ENCODE assay signal across 8 mouse cellular contexts in the genomic region with DNA sequence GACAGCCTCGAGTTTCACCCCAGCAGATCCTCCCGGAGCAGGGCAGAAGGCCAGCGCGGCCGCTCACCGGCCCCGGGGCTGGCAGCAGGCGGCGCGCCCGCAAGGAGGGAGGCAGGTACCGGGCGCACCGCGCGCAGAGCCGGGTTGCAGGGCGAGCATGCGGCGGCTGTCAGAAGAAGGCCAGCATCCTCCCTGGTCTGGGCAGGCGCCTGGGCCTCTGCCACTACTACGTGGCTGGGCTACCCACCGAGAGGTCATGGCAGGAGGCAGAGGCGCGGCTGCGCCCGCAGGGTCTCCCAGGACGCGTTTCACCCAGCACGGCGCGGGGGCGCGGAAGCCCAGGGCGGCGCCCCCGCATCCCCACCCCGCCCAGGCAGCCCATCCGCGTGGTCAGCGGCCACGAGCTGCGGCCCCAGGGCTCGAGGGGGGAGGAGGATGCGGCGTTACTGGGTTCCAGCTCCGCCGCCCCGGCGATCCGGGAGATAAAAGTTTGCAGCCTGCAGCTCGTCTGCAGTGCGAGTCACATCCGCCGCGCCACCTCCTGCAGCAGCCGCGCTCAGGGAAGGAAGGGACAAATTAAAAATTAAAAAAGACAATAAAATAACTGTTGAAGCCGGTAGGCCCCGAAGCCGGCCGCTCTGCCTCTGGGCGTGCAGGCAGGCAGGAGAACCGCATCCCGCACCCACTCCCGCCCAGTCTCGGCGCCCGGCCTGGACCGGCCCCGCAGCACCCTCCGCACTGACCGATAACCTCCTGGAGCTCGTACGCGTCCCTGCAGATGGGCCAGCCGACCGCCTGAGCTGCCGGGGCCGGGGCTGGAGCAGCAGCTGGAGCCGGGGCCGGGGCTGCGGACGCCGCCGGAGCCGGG. TPM values are rescaled to one million over a fixed set of nuclear protein-coding genes. Genes with fewer than 3 reads are reported as not detected.
DNase-seq lines count a peak whose midpoint lies in the region; ATAC-seq lines count a peak whose summit lies in the region.

No protein-coding gene starts in this region.

- peaks cover 20% of the 10 kb centered on the region for H3K4me1 ChIP-seq in forebrain, embryonic 16.5 days (replicated peaks; ENCODE audit: control insufficient read depth, insufficient read depth, low read length)
- peaks cover 11% of the 10 kb centered on the region; the same call in 1 of the 2 replicates for H3K4me1 ChIP-seq in liver, embryonic 15.5 days (replicated peaks)

- H3K9ac ChIP-seq in forebrain, embryonic 16.5 days (replicated peaks; ENCODE audit: low read depth, low read length), result peak overlapping the region; percentile 85
- H3K9ac ChIP-seq in liver, embryonic 15.5 days, result no peak overlapping the region

- peak; percentile 72 for ATAC-seq in forebrain, embryonic 16.5 days
- peak; percentile 42 for ATAC-seq in liver, embryonic 15.5 days (ENCODE audit: insufficient read depth)

- peak overlapping the region; percentile 86 for H3K4me3 ChIP-seq in forebrain, embryonic 16.5 days (replicated peaks; ENCODE audit: low read length)
- peak overlapping the region; percentile 60 for H3K4me3 ChIP-seq in liver, embryonic 15.5 days (replicated peaks)

- H3K9me3 ChIP-seq in forebrain, embryonic 16.5 days (ENCODE audit: control insufficient read depth, low read length), result no peaks in the 10 kb centered on the region
- H3K9me3 ChIP-seq in liver, embryonic 15.5 days (replicated peaks), result no peaks in the 10 kb centered on the region

- H3K36me3 ChIP-seq in forebrain, embryonic 16.5 days (ENCODE audit: control insufficient read depth, insufficient read depth), result no peaks in the 10 kb centered on the region
- no peaks in the 10 kb centered on the region for H3K36me3 ChIP-seq in liver, embryonic 15.5 days (replicated peaks)

- under 1% methylated on average over 77 of the region's 87 CpGs for WGBS in forebrain, embryonic 16.5 days
- WGBS in liver, embryonic 15.5 days (ENCODE audit: insufficient replicate concordance), result under 1% methylated on average over 83 of the region's 87 CpGs

- peak; percentile 20 for DNase-seq in ES-CJ7 (ENCODE audit: low read depth, low spot score)
- DNase-seq in cerebellum, adult 11 months, result peak; percentile 83
- DNase-seq in heart, postnatal 14 days, result peak; percentile 68 to 72
- DNase-seq in kidney, postnatal 36 days, result peak; percentile 50 to 81
- peak; percentile 84 for DNase-seq in neural tube, embryonic 10.5 days (ENCODE audit: extremely low spot score, low spot score)
- DNase-seq in testis, postnatal 14 days (ENCODE audit: low spot score), result peak; percentile 68

- intact Hi-C loops in heart, postnatal 14 days (cut with DNase I), result loop anchor here (5.0 kb wide), 1 partner anchor 91 kb away; no protein-coding TSS in a partner anchor

- H3K27ac ChIP-seq in forebrain, embryonic 16.5 days (ENCODE audit: low read length), result peak overlapping the region; percentile 83
- H3K27ac ChIP-seq in liver, embryonic 15.5 days (replicated peaks), result 0 out of 2 replicates have a peak overlapping the region, but pooled peaks have one; percentile 24

- peak overlapping the region; percentile 88 for H3K4me2 ChIP-seq in forebrain, embryonic 16.5 days (ENCODE audit: low read length)
- peak overlapping the region; percentile 71 for H3K4me2 ChIP-seq in liver, embryonic 15.5 days

- H3K27me3 ChIP-seq in forebrain, embryonic 16.5 days (replicated peaks; ENCODE audit: control insufficient read depth, insufficient read depth, low read length), result no peaks in the 10 kb centered on the region
- peaks cover 70% of the 10 kb centered on the region for H3K27me3 ChIP-seq in liver, embryonic 15.5 days

RNA-seq across cellular contexts. Expression of gene Stk39, which starts 0.9 kb away (rescaled TPM):
- 18.3 and 21.3 TPM in 2 replicates for polyA plus RNA-seq in forebrain, embryonic 16.5 days (2015; fragmentation: Nextera tagmentation; extraction: Ambion mirVana)
- 100 to 1,000 TPM in 1 of 2 experiments, 10 to 100 TPM in 1; 95.6 to 106 TPM for total RNA-seq in heart, postnatal 14 days (2021)
- 1.9 and 2.3 TPM in 2 replicates for polyA plus RNA-seq in liver, embryonic 15.5 days (2015; fragmentation: Nextera tagmentation; extraction: Ambion mirVana)

Comparison
In these comparisons a context has a peak if more than half of its experiments do, and no peak if none do; other contexts are left out.
1. Peak in every context shown above with its lines: DNase-seq, ATAC-seq, H3K4me3 ChIP-seq and H3K27ac ChIP-seq.
2. DNase-seq: peak in every context shown above with its lines; median percentile 84 in neural tube, embryonic 10.5 days; 83 in cerebellum, adult 11 months; 70 in heart, postnatal 14 days; 68 in testis, postnatal 14 days; 66 in kidney, postnatal 36 days; 20 in ES-CJ7.